Mouse (Mus musculus) lung, embryonic 14.5 days (tissue): ENCODE measurements around the gene Hoxd13. TPM values are rescaled to one million over a fixed set of nuclear protein-coding genes. Genes with fewer than 3 reads are reported as not detected.

Source experiments
- ATAC-seq: fragments of 200-750 bp; cut with Nextera tagmentation; 2 replicates; pipeline ENCODE4 v1.8.0; 2017; ENCODE audit warnings: mild to moderate bottlenecking, moderate TSS enrichment, moderate library complexity; ENCODE audit not compliant: insufficient read depth
- DNase-seq: peaks from one replicate; pipeline ENCODE4 v3.0.0-alpha.2; 2015
- H3K27ac ChIP-seq: fragments of 300-500 bp; sonication (generic); 2 replicates; pipeline ENCODE4 v1.5.1; 2014; ENCODE audit warnings: low read depth, mild to moderate bottlenecking, moderate library complexity
- H3K27me3 ChIP-seq: fragments of 300-500 bp; sonication (generic); 2 replicates; pipeline ENCODE4 v1.6.1; 2014; ENCODE audit warnings: low read length, control low read depth; ENCODE audit not compliant: insufficient read depth
- H3K36me3 ChIP-seq: fragments of 300-500 bp; sonication (generic); 2 replicates; pipeline ENCODE4 v1.6.1; 2014; ENCODE audit warnings: control low read depth; ENCODE audit not compliant: insufficient read depth
- H3K4me1 ChIP-seq: fragments of 300-500 bp; sonication (generic); 2 replicates; pipeline ENCODE4 v1.6.1; 2014; ENCODE audit warnings: antibody characterized with exemption, control low read depth; ENCODE audit not compliant: insufficient read depth
- H3K4me2 ChIP-seq: fragments of 300-500 bp; sonication (generic); 2 replicates; pipeline ENCODE4 v1.6.1; 2014; ENCODE audit warnings: mild to moderate bottlenecking
- H3K4me3 ChIP-seq: fragments of 300-500 bp; sonication (generic); 2 replicates; pipeline ENCODE4 v1.5.1; 2014; ENCODE audit warnings: low read depth, low read length
- H3K9ac ChIP-seq: fragments of 300-500 bp; sonication (generic); 2 replicates; pipeline ENCODE4 v1.6.1; 2014
- H3K9me3 ChIP-seq: fragments of 300-500 bp; sonication (generic); 2 replicates; pipeline ENCODE4 v1.6.1; 2016; ENCODE audit warnings: low read depth, low read length, control low read depth
- CTCF ChIP-seq: IDR thresholded peaks from 2 replicates; pipeline ENCODE4 v1.5.1; 2016; ENCODE audit warnings: antibody characterized with exemption, low read depth
- WGBS: fragments of 180-500 bp; shearing (Covaris S2); extraction: QIAGEN DNeasy Blood & Tissue Kit; methylation state at CpG from one replicate; pipeline ENCODE4 v1.1.7; 2014; 5-methylcytosine and 5-hydroxymethylcytosine counted together
- polyA plus RNA-seq: library from polyadenylated mRNA; unstranded; fragments of >200 nt; fragmentation: Nextera tagmentation; extraction: Ambion mirVana; gene quantifications from 2 replicates; pipeline ENCODE4 v1.2.1, GENCODE M21; 2014

Hoxd13 gene
- polyA plus RNA-seq, 1 experiment from 2014 or later, result not detected

DNA sequence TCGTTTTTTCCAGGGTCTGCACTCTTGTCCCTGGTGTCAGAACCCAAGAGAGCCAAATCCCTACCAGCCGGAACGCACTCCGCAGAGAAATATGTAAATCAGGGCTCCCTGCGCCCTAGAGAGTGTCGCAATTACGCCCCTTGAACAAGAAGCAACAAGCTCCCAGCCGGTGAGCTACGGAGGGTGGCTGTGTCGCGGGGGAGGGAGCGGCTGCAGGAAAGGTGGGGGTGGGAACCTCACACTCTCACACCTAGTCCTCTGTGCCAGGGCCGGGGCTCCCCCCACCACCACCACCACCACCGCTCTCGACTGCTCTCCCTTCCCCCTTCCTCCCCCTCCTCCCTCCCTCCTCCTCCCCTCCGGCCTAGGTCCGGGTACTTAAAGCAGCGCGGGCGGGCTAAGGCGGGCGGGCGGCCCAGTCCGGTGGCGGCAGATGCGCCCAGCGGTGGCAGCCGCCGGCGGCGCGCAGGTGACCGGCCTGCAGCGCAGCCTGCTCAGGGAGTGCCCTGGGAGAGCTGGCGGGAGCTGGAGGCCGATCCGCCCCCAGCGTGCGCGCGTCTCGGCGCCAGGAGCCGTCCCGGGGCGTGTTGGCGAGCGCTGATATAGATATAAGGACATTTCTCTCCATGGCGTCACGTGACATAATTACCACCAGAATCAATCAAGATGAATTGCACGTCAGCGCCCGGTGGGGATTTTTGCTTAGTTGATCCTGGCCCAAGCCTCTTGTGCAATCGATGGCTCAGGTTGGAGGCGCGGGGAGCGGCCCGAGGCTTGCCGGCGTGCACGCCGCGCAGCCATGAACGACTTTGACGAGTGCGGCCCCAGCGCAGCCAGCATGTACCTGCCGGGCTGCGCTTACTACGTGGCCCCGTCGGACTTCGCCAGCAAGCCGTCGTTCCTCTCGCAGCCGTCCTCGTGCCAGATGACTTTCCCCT, 13.8 kb downstream of the Hoxd13 start:
- DNase-seq, result no peak
- TF ChIP-seq CTCF, result no peak

DNA sequence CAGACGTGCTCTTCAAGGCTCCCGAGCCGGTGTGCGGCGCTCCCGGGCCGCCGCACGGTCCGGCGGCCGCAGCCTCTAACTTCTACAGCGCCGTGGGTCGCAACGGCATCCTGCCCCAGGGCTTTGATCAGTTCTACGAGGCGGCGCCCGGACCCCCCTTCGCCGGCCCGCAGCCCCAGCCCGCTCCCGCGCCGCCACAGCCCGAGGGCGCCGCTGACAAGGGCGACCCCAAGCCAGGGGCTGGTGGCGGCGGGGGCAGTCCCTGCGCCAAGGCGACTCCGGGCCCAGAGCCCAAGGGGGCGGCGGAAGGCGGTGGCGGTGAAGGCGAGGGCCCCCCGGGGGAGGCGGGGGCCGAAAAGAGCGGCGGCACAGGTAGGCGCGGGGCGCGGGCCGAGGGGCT, 14.7 kb downstream of the Hoxd13 start:
- no peak for ATAC-seq
- Histone ChIP-seq H3K4me3 (peak overlapping the region; percentile 23), H3K4me2 (peak overlapping the region; percentile 44; the same call in 1 of the 2 replicates), H3K4me1 (no peaks in the 10 kb centered on the region), H3K27me3 (peaks cover 98% of the 10 kb centered on the region), H3K27ac (no peak overlapping the region), H3K9me3 (no peaks in the 10 kb centered on the region), H3K36me3 (no peaks in the 10 kb centered on the region), H3K9ac (no peak overlapping the region; the same call in 1 of the 2 replicates)
- no peak for TF ChIP-seq CTCF
- WGBS, result 1% methylated on average over 49 of the region's 51 CpGs
- DNase-seq, result no peak

More for the DNA sequence above, 13.8 kb downstream of the Hoxd13 start:
- Histone ChIP-seq H3K27ac (no peak overlapping the region), H3K4me1 (no peaks in the 10 kb centered on the region), H3K4me3 (peak overlapping the region; percentile 23), H3K9me3 (no peaks in the 10 kb centered on the region), H3K36me3 (no peaks in the 10 kb centered on the region), H3K9ac (no peak overlapping the region; the same call in 1 of the 2 replicates), H3K27me3 (peaks cover 98% of the 10 kb centered on the region), H3K4me2 (peak overlapping the region; percentile 44; the same call in 1 of the 2 replicates)
- ATAC-seq, result peak; percentile 14; the same call in 1 of the 2 replicates
- under 1% methylated on average over 76 of the region's 78 CpGs for WGBS

DNA sequence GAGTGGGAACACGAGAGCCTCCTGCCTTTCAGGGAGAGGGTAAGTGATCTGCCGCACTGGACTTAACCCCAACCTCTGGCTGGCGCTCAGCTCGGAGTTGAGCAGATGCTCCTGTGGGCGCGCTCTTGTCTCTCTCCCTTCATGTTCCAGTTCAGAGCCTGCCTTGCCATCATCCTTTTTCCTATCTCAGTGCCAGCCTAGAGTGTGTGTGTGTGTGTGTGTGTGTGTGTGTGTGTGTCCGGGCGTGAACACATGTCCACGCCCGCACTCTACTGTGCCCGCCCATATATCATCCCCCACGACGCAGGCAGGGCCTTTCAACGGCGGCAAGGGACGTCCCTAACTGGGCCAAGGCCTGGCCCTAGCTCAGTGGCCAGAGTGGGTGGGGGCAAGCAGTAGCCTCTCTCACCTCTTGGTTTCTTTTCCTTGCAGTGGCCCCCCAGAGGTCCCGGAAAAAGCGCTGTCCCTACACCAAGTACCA, 15.4 kb downstream of the Hoxd13 start:
- Histone ChIP-seq H3K9ac (no peak overlapping the region), H3K4me3 (no peak overlapping the region), H3K4me1 (no peaks in the 10 kb centered on the region), H3K36me3 (no peaks in the 10 kb centered on the region), H3K4me2 (no peak overlapping the region), H3K27ac (no peak overlapping the region), H3K9me3 (no peaks in the 10 kb centered on the region), H3K27me3 (peaks cover 98% of the 10 kb centered on the region)
- no peak for DNase-seq
- ATAC-seq, result no peak
- under 1% methylated on average over 18 of the region's 18 CpGs for WGBS
- TF ChIP-seq CTCF, result no peak

DNA sequence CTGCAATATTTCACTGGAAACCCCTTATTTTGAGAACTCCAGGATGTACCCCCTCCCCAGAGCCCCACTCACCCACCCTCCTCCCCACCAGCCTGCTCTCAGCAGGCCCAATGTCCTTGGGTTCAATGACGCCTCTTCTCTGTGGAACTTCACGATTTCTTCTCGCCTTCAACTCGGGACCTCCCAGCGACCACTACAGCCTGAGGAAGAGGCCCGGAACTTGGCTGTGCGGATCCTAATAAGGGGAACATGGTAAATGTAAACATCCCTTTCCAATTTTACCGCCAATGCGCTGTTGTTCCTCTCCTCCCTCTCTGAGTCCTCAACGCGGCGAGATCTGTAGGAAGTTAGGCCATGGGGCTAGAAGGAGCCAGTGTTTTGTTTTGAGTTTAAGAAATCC, 16.0 kb downstream of the Hoxd13 start:
- H3K4me1 ChIP-seq, result no peaks in the 10 kb centered on the region
- H3K27me3 ChIP-seq, result peaks cover 98% of the 10 kb centered on the region
- H3K4me3 ChIP-seq, result peak overlapping the region; percentile 11; the same call in 1 of the 2 replicates
- 2% methylated on average over 12 of the region's 12 CpGs for WGBS
- H3K36me3 ChIP-seq, result no peaks in the 10 kb centered on the region
- ATAC-seq (no peak), DNase-seq (no peak)
- no peak overlapping the region for H3K27ac ChIP-seq
- H3K9me3 ChIP-seq, result no peaks in the 10 kb centered on the region
- no peak overlapping the region for H3K9ac ChIP-seq
- no peak overlapping the region for H3K4me2 ChIP-seq
- TF ChIP-seq CTCF, result no peak

DNA sequence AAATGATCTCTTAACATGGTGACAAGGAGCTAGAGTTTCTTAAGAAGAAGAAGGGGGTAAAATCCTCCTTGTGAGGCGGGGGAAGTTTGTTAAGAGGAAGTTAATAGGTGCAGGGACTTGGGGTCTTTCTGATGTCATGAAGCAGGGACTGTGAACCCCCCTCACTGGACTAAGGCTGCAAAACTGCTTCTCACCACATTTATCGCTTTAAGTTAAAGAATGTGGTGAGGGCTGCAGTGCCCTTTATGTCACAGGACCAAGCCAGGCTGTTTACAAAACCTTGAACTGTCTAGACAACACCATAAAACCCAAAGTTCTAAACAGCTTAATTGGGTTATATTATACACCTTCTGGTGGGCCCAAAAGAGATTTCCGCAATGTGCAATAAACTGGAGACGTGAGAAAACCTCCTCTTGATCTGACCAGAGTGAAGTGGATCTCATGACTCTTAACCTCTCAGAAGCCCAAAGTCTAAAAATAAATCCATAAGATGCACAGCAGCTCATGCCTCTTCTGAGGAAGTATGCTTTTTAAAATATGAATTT, 17.0 kb downstream of the Hoxd13 start:
- DNase-seq (no peak), ATAC-seq (no peak)
- Histone ChIP-seq H3K27me3 (peaks cover 98% of the 10 kb centered on the region), H3K4me1 (no peaks in the 10 kb centered on the region), H3K9ac (no peak overlapping the region), H3K36me3 (no peaks in the 10 kb centered on the region), H3K4me2 (no peak overlapping the region), H3K27ac (no peak overlapping the region), H3K4me3 (no peak overlapping the region), H3K9me3 (no peaks in the 10 kb centered on the region)
- 15% methylated on average over 4 of the region's 4 CpGs for WGBS
- no peak for TF ChIP-seq CTCF

- peaks cover 98% of the 10 kb centered on the region for H3K27me3 ChIP-seq
- no peak overlapping the region for H3K4me2 ChIP-seq
- 5% methylated on average over 17 of the region's 17 CpGs for WGBS
- H3K36me3 ChIP-seq, result no peaks in the 10 kb centered on the region
- H3K4me1 ChIP-seq, result no peaks in the 10 kb centered on the region
- ATAC-seq, result no peak
- no peaks in the 10 kb centered on the region for H3K9me3 ChIP-seq
- no peak overlapping the region for H3K9ac ChIP-seq
- H3K4me3 ChIP-seq, result no peak overlapping the region; the same call in 1 of the 2 replicates
- DNase-seq, result peak; percentile 89
- H3K27ac ChIP-seq, result no peak overlapping the region
- peak; percentile 69 for TF ChIP-seq CTCF
These were observed 18.3 kb downstream of the Hoxd13 start for GRCm38 (mm10) chr2:74686301-74686987.
